Mouse (Mus musculus) mouse embryonic stem cell (cell line): ENCODE measurements around the gene Plp2.

Experiments used
- in situ Hi-C, 2 experiments: fragments of 300-500 bp; cut with MboI; formaldehyde crosslinking; loops; 1 replicate in 1 of 2; 3 replicates in 1 of 2; pipeline ENCODE4 v1.14.3; 2019 to 2020; ENCODE audit warnings: low sequenced_read_pairs in 2 of 2, low pct_unique_long_range_greater_than_20kb in 1 of 2, mixed read lengths in 1 of 2; ENCODE audit not compliant: unreplicated experiment in 1 of 2

Plp2 gene

DNA sequence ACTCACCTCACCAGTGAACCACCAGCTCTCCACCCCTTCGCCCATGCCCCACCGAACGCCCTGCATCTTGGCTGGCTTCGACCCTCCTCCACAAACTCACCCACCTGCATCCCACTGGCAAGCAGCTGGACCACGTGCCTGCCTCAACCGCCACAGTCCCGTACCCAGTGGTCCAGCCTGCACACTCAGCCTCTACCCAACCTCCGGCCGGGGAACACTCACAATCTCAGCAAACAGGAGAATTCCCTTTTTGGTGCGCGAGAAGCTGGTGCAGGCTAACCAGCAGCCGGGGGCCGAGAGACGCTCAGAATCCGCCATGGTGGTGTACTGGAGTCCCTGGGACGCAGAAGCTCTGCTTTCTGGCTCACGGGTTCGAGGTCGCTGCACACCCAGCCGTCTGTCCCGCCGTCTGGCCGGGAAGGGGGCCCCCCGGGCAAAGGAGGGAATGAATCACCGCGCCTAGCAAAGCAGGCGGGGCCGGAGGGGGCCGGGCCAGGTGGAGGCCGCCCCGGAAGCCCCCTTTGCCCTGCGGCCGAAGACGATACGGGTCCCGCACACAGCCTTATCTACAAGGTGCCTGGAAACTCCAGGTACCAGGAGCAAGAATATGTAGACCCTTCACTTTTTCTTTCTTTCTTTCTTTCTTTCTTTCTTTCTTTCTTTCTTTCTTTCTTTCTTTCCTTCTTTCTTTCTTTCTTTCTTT, at the start of gene Plp2:
TSS of gene Plp2 (minus strand) at position 470 of the 703 bp plus-strand sequence.
- in situ Hi-C loops, result no loop called here

GRCm38 (mm10) chrX:7716058-7716457, 44.9 kb upstream of the Plp2 start:
- in situ Hi-C loops, result loop anchor here in 1 of 2 experiments (25.0 kb wide), 1 partner anchor 254 kb away; no protein-coding TSS in a partner anchor

DNA sequence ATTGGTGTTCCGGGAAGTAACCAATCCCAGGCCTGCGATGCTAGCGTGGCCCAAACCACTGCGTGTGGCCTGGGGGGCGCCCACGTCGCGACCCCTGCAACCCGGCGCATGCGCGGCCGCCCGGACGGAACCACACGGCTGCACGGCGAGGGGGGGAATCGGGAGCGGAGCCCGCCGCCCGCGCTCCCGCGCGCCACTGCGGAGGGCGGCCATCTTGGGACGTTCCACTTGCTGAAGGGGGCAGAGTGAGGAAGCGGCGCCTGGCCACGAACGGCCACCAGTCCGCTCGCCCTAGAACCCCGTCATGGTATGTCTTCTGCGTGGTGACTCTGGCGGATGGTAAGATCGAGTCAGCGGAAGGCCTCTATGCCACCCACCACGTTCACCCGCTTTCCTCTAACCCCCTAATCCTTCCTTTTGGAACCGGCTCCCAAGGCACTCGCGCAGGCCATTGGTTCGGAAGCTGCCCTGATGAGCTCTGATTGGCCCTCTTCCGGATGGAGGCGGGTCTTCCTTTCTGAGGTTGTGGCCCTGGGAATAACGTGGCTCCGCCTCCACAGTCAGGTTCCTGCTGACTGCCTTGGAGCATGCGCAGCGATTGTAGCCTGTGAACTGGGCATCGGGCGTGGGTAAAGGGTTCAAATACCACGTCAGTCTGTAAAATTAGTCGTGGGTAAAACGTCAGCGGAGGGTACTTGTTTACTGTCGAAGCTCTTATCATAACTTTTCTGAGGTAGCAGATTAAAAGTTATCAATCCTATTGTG, 43.1 kb upstream of the Plp2 start, which contains the start of gene Wdr45:
TSS of gene Wdr45 (plus strand) at position 199 of the 765 bp plus-strand sequence.
- in situ Hi-C loops, result loop anchor here in 1 of 2 experiments (25.0 kb wide), 1 partner anchor 252 kb away; no protein-coding TSS in a partner anchor

DNA sequence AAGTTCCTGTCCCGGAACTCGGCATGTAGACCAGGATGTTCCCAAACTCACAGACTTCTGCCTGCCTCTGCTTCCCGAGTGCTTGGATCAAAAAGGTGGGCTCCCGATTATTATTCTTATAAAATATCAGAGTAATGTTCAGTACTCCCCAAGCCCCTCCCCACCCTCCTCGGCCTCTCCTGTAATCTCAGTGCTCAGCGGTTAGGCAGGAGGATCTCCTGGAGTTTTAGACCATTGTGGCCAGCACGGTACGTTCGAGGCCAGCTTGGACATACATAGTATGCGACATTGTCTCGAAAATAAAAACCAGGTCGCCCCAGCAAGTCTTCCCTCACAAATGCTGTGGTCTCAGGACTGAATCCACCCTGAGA, 42.6 kb upstream of the Plp2 start:
- in situ Hi-C loops, result loop anchor here in 1 of 2 experiments (25.0 kb wide), 1 partner anchor 251 kb away; no protein-coding TSS in a partner anchor

DNA sequence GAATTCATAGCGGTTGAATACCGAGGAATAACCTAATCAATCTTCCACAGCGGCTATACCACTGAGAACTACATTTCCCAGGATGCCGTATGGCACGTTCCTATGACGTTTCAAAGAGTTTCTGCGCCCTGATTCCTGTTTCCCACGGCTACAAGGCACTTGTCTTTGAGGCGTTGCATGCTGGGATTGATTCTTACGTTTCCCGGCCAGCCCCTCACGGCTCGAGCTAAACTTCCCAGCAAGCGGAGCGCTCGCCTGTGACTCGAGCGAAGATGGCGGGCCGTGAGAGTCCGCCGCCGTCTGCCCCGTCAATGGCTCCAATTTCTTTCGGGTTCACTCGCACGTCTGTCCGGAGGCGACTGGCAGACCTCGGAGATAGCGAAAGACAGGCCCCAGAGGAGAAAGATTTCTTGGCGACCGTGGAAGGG, 25.8 kb upstream of the Plp2 start, which contains the start of gene Gpkow:
TSS of gene Gpkow (plus strand) at position 178 of the 428 bp plus-strand sequence.
- in situ Hi-C loops, result loop anchor here in 1 of 2 experiments (10.0 kb wide), 1 partner anchor 222 kb away; no protein-coding TSS in a partner anchor

- in situ Hi-C loops, result loop anchor here in 1 of 2 experiments (10.0 kb wide), 1 partner anchor 222 kb away; no protein-coding TSS in a partner anchor
These were observed 25.3 kb upstream of the Plp2 start for GRCm38 (mm10) chrX:7696520-7696919.

DNA sequence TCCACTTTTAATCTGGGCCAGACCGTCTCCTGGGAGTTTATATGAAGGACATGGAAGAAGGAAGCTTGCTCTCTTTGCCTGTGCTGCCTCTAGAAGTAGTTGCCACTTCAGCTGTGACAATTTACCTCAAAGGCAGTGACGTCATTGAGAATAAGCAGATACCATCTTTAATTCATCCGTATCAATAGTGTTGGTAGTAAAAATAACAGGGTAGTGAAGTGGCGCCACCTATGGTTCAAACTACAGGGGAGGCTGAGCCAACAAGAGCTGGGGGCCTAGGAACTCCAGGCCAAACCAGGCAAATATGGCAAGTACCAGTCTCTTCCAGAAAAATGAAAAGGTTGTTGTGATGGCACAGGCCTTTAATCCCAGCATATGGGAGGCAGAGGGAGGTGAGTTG, 21.7 kb upstream of the Plp2 start:
- in situ Hi-C loops, result loop anchor here in 1 of 2 experiments (10.0 kb wide), 1 partner anchor 218 kb away; no protein-coding TSS in a partner anchor

- in situ Hi-C loops, result loop anchor here in 1 of 2 experiments (10.0 kb wide), 1 partner anchor 216 kb away; no protein-coding TSS in a partner anchor
These were observed 19.3 kb upstream of the Plp2 start for GRCm38 (mm10) chrX:7690486-7690885.

DNA sequence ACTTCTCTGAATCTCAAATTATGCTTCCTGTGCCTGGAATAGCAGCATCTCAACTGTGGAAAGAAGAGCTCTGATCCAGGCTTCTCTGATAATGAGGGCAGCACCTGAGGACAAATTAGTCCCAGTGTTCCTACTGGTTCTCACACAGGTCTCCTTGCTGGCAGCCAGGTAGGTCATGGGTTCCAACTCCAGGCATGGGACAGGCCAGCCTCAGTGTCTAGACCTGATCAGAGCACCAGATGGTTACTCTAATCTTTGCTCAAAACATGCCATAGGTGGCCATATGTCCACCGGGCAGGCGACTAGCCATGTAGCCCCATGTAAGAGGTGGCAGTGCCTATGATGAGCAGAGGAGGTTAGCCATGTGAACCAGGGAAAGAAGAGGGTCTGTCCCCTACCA, 17.1 kb upstream of the Plp2 start:
- in situ Hi-C loops, result no loop called here

- in situ Hi-C loops, result no loop called here
These were observed 9.7 kb upstream of the Plp2 start, which contains the start of gene Magix for GRCm38 (mm10) chrX:7680864-7681263. Gene Magix, minus strand, starts transcription at chrX:7681251.

DNA sequence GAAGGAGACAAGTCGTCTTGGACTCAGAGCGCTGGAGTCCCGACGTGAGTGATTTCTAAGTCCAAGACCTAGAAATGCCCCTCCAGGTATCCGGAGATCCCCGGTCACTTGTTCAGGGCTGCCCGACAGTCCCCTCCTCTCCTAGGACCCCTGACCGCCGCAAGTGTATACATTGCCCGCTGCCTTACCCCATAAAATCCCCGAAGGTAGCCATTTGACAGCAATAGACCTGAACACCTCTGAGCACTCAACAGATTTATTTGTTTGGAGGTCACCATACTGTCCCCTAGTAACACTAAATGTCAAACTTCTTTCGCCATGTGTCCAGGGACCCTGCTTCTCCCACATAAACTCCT, 8.8 kb upstream of the Plp2 start:
- in situ Hi-C loops, result no loop called here

DNA sequence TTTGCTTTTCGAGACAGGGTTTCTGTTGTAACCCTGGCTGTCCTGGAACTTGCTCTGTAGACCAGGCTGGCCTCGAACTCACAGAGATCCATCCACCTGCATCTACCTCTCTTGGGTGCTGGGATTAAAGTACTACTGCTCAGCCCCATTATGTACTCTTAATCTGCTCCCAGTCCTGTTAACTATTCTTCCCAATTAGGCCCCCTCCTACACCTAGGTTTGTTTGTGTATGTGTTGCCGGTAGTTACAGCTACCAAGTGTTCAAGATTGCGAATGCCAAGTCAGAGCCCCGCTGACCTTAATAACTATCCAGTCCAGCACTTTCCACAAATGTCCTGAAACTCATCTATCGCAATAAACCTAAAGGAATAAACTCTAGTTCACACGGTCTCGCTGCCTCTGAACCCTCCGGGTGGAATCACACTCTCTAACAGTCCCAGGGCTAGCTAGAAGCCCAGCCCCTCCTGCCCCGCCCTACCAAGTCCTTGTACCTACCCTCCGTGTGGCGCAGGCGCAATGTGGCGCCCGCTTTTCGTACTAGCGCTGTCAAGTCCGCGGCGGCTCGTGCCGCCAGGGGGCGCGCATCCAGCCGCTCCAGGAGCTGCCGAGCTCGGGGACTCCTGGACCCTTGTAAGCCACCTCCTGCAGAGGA, 8.3 kb upstream of the Plp2 start:
- in situ Hi-C loops, result no loop called here

GRCm38 (mm10) chrX:7678986-7679385, 7.8 kb upstream of the Plp2 start:
- in situ Hi-C loops, result no loop called here

DNA sequence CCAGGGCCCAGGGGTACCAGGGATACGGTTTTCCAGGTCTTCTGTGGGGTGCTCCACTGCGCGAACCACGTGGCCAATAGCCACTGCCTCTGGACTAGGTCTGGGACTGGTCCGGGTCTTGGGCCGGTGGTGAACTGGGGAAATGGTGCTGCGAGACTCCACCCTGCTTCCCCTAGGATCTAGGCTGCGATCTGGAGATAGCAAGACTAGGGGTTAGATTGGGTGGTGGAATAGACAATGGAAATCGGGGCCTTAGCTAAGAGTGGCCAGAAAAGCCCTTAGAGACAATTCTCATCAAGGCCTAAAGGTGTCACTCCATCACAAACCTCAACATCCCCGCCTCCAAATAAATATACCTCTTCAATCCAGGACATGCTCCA, 3.8 kb upstream of the Plp2 start:
- in situ Hi-C loops, result no loop called here

DNA sequence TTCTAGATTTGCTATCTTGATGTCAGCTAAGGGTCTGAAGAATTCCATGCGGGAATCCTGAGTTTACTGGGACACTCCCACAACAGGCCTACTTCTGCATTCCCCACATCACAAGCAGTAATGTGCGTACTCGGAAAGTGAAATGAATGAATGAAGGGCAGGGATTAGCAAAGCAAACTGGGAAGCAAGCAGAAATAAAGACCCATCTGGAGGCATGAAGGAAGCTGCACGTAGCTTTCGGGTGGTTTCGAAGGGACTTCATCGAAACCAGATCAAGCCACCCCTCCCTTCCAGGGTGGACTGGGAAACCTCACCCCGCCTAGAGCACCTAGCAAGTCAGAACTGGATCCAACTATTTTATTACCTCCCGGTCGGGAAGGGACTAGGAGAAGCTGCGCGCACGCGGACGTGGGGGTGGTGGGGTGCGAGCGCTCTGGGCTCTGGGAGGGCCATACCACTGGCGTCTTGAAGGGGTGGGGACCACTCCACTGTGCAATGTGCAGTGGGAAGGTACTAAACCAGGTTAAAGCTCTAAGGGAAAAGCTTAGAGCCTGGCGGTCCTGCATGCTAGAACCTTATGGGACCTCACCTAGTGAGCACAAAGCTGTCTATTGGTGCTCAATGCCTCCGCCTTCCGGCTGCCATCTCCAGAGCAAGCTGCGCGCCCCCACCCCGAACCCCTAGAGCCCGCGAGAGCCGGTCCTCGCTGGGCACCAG, 3.3 kb upstream of the Plp2 start:
- in situ Hi-C loops, result no loop called here

DNA sequence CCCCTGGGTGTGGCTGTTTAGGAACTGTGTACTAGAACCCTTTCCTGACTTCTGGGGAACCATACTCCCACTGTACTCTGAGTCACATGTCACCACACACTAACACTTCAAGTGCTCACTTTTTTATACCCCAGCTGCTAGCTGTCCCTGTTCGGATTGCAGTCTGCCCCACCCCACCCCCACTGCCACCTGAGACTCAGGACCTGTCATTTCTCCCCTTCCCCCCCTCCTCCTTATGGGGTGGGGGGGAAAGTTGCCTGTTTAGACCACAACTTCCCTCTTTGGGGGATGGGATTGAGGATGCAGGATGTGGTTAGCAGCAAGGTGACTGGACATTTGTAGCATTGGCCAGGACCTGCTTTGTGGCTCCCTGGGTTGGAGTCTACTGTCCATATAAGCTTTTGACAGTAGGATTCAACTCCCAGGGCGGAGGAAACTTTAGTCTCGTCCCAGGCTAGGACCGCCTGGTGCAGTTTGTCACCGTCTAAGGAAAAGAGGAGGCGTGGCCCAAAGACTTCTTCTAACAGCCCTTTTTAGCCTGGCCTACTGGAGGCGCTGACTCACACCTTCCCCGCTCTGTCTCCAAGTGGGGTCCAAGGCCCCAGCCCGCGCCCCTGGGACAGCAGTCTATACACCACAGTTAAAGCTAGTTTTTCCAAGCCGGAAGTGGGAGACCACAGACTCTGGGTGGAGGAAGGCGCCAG, 2.5 kb upstream of the Plp2 start:
- in situ Hi-C loops, result no loop called here

GRCm38 (mm10) chrX:7672739-7673138, 1.5 kb upstream of the Plp2 start:
- in situ Hi-C loops, result no loop called here
